Mouse (Mus musculus) right cerebral cortex, postnatal 14 days (tissue): ENCODE results near the gene Gm14444.
"Not testable (repeated sequence)": the region's sequence is repeated elsewhere in the genome, so short reads cannot be mapped to it uniquely, and the experiment has no call there.

ENCODE experiments used
- DNase-seq: peaks from one replicate; pipeline ENCODE4 v3.0.0; 2022

Gene Gm14444

DNA sequence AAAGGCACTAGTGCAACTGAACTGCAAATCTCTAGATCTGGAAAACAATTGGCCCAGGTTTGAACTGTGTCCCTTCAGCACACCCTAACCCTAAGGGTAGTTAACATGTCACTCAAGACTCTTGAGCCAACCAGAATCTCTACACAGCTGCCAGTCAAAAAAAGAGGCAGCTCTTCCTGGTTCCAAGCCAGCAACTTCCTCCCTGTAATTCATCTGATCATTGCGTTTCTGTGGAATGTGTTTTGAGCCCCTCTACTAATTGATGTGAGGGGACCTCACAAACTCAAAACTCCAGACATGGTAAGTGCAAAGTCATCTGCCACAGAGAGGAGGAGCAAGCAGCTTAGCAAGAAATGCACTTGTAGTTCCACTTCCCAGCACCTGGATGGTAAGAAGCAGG, at the start of gene Gm14444:
Gene Gm14444, plus strand, starts transcription at position 220 of the 400 bp plus-strand sequence.
- not testable (repeated sequence) for DNase-seq

DNA sequence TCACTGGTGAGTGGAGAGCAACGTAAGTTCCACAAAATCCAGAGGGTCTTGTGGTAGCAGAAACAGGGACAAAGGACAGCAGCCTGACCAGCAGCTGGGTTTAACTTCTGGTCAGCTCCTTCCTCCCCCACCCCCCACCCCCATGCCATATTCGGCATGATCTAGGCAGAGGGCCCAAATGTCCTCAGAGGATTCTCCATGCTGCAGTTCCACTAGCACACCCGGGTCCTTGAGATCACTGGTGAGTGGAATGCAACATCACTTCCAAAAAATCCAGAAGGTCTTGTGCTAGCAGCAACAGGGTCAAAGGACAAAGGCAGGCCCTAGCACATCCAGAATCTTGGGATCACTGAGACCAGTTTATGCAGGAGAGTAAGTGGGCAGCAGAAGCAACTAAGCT, 44.6 kb upstream of the Gm14444 start:
- DNase-seq: not testable (repeated sequence)

DNA sequence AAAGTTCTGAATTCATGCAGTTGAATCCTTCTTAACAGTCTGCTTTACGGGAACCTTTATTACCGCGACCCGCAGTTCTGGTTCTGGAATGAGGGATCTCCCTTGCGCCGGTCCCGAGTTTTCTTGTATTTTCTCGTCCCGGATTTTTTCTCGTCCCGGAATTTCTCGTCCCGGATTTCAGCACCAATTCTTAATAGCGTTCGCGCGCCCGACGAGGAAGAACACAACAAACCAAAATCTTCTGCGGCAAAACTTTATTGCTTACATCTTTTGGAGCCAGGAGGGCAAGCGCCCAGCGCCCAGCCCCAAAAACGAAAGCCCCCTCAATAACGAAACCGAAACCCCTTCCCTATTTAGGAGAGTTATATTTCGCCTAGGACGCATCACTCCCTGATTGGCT, 34.2 kb downstream of the Gm14444 start:
- DNase-seq: not testable (repeated sequence)

DNA sequence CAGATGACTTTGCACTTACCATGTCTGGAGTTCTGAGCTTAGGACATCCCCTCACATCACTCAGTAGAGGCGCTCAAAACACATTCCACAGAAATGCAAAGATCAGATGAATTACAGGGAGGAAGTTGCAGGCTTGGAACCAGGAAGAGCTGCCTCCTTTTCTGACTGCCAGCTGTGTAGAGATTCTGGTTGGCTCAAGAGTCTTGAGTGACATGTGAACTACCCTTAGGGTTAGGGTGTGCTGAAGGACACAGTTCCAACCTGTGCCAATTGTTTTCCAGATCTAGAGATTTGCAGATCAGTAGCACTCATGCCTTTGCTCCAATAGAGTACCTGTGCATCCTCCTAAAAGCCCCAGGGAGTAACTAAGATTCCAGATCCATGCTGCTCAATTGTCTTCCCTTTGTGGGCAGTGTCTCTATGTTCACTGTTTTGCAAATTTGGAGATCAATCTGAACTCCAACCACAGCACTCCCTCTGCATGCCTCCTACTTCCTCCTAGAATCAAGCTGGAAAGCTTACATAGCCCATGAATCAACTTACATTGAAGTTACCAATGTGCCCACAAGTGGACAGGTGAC, 57.7 kb downstream of the Gm14444 start, which contains the start of gene Gm14393:
Gene Gm14393, minus strand, starts transcription at position 101 of the 581 bp plus-strand sequence.
- not testable (repeated sequence) for DNase-seq
